Mouse (Mus musculus) CH12.LX (cell line): Measurements from ENCODE around the gene Myo1h. TPM values are rescaled to one million over a fixed set of nuclear protein-coding genes. Genes with fewer than 3 reads are reported as not detected.

Experiments used
- DNase-seq: peaks from one replicate; pipeline ENCODE4 v3.0.0-alpha.2; 2013; ENCODE audit errors: extremely low read depth
- H3K27ac ChIP-seq: 2 replicates; pipeline ENCODE4 v1.5.1; 2012; ENCODE audit warnings: low read depth, mild to moderate bottlenecking, control low read depth, moderate library complexity; ENCODE audit not compliant: insufficient read depth
- H3K27me3 ChIP-seq: replicated peaks from 2 replicates; pipeline ENCODE3; 2012; ENCODE audit warnings: inconsistent platforms
- H3K36me3 ChIP-seq, 2 experiments: replicated peaks in 1 of 2; 2 replicates each; pipeline versions ENCODE3 to v1.6.1; 2012; ENCODE audit warnings: inconsistent platforms in 1 of 2, low read length in 1 of 2, mild to moderate bottlenecking in 1 of 2, mixed read lengths in 1 of 2, moderate library complexity in 1 of 2; ENCODE audit not compliant: control insufficient read depth in 1 of 2, insufficient read depth in 1 of 2
- H3K4me1 ChIP-seq, 2 experiments: 2 replicates each; pipeline ENCODE4 v1.6.1; 2012; ENCODE audit warnings: inconsistent platforms in 1 of 2, moderate library complexity in 1 of 2; ENCODE audit not compliant: insufficient read depth in 2 of 2, control insufficient read depth in 1 of 2
- H3K4me2 ChIP-seq: 2 replicates; pipeline ENCODE4 v1.6.1; 2012; ENCODE audit warnings: low read depth, mild to moderate bottlenecking, control low read depth; ENCODE audit not compliant: poor library complexity, insufficient read depth, severe bottlenecking
- H3K4me3 ChIP-seq, 3 experiments: fragments of 150-350 bp in 1 of 3; sonication (generic) in 1 of 3; replicated peaks in 1 of 3; 2 replicates each; pipeline versions ENCODE3 to v1.5.1; 2011 to 2012; ENCODE audit warnings: low read depth in 2 of 3, low read length in 2 of 3, mild to moderate bottlenecking in 2 of 3, moderate library complexity in 2 of 3, control low read depth in 1 of 3, improper control_type of control experiment in 1 of 3, inconsistent platforms in 1 of 3, mixed read lengths in 1 of 3; ENCODE audit not compliant: poor library complexity in 1 of 3
- H3K79me2 ChIP-seq: replicated peaks from 2 replicates; pipeline ENCODE4 v1.6.1; 2012; ENCODE audit warnings: mild to moderate bottlenecking, moderate library complexity; ENCODE audit not compliant: control insufficient read depth, poor library complexity, insufficient read depth, severe bottlenecking; ENCODE audit errors: extremely low read depth
- H3K9ac ChIP-seq: 2 replicates; pipeline ENCODE4 v1.6.1; 2012; ENCODE audit warnings: low read depth, mild to moderate bottlenecking, control low read depth, moderate library complexity; ENCODE audit not compliant: insufficient read depth
- H3K9me3 ChIP-seq: replicated peaks from 2 replicates; pipeline ENCODE3; 2012; ENCODE audit warnings: low read length, inconsistent platforms, mixed read lengths
- BHLHE40 ChIP-seq: IDR thresholded peaks from 2 replicates; pipeline ENCODE4 v1.6.1; 2011; ENCODE audit warnings: mild to moderate bottlenecking, low read depth, low read length, improper control_type of control experiment
- CHD2 ChIP-seq: IDR thresholded peaks from 2 replicates; pipeline ENCODE4 v1.6.1; 2011; ENCODE audit warnings: low read length, improper control_type of control experiment
- CTCF ChIP-seq, 2 experiments: IDR thresholded peaks in 1 of 2; conservative IDR thresholded peaks in 1 of 2; 2 replicates each; pipeline ENCODE4 v1.5.1; 2011 to 2012; ENCODE audit warnings: low read depth in 2 of 2, low read length in 2 of 2, improper control_type of control experiment in 1 of 2, inconsistent platforms in 1 of 2, mild to moderate bottlenecking in 1 of 2, moderate library complexity in 1 of 2
- ELF1 ChIP-seq: IDR thresholded peaks from 2 replicates; pipeline ENCODE4 v1.6.1; 2014; ENCODE audit warnings: low read depth, mild to moderate bottlenecking, inconsistent platforms, low read length, improper control_type of control experiment
- GABPA ChIP-seq: IDR thresholded peaks from 2 replicates; pipeline ENCODE4 v1.6.1; 2012; ENCODE audit warnings: low read depth, low read length, improper control_type of control experiment, inconsistent platforms; ENCODE audit not compliant: insufficient replicate concordance
- HCFC1 ChIP-seq: IDR thresholded peaks from 2 replicates; pipeline ENCODE4 v1.6.1; 2012; ENCODE audit warnings: low read depth, mild to moderate bottlenecking, inconsistent platforms, low read length, improper control_type of control experiment
- JUND ChIP-seq: conservative IDR thresholded peaks from 2 replicates; pipeline ENCODE4 v1.6.1; 2011; ENCODE audit warnings: low read depth, low read length, improper control_type of control experiment
- MAFK ChIP-seq: IDR thresholded peaks from 2 replicates; pipeline ENCODE4 v1.6.1; 2011; ENCODE audit warnings: low read length, improper control_type of control experiment; ENCODE audit not compliant: insufficient replicate concordance
- MAX ChIP-seq: IDR thresholded peaks from 2 replicates; pipeline ENCODE4 v1.6.1; 2011; ENCODE audit warnings: low read length, improper control_type of control experiment
- MAZ ChIP-seq: IDR thresholded peaks from 2 replicates; pipeline ENCODE4 v1.6.1; 2012; ENCODE audit warnings: low read depth, mild to moderate bottlenecking, inconsistent platforms, low read length, improper control_type of control experiment, moderate library complexity
- MEF2A ChIP-seq: IDR thresholded peaks from 2 replicates; pipeline ENCODE4 v1.6.1; 2014; ENCODE audit warnings: low read depth, mild to moderate bottlenecking, inconsistent platforms, low read length, improper control_type of control experiment, borderline replicate concordance
- NELFE ChIP-seq: IDR thresholded peaks from 2 replicates; pipeline ENCODE4 v1.6.1; 2011; ENCODE audit warnings: low read depth, low read length, improper control_type of control experiment
- PAX5 ChIP-seq: IDR thresholded peaks from 2 replicates; pipeline ENCODE4 v1.6.1; 2012; ENCODE audit warnings: low read length, inconsistent platforms, mixed read lengths
- POLR2A ChIP-seq: IDR thresholded peaks from 2 replicates; pipeline ENCODE4 v1.6.1; 2011; ENCODE audit warnings: low read depth, mild to moderate bottlenecking, improper control_type of control experiment, low read length
- POLR2AphosphoS2 ChIP-seq: IDR thresholded peaks from 2 replicates; pipeline ENCODE4 v1.6.1; 2011; ENCODE audit warnings: low read depth, low read length, improper control_type of control experiment
- RAD21 ChIP-seq: IDR thresholded peaks from 2 replicates; pipeline ENCODE4 v1.6.1; 2011; ENCODE audit warnings: low read depth, mild to moderate bottlenecking, low read length, improper control_type of control experiment, moderate library complexity
- RCOR1 ChIP-seq: conservative IDR thresholded peaks from 2 replicates; pipeline ENCODE4 v1.6.1; 2012; ENCODE audit warnings: low read depth, mild to moderate bottlenecking, inconsistent platforms, low read length, improper control_type of control experiment
- SIN3A ChIP-seq: IDR thresholded peaks from 2 replicates; pipeline ENCODE4 v1.6.1; 2012; ENCODE audit warnings: low read length, improper control_type of control experiment, inconsistent platforms
- TBP ChIP-seq: conservative IDR thresholded peaks from 2 replicates; pipeline ENCODE4 v1.6.1; 2011; ENCODE audit warnings: low read depth, low read length, improper control_type of control experiment
- UBTF ChIP-seq: IDR thresholded peaks from 2 replicates; pipeline ENCODE4 v1.6.1; 2012; ENCODE audit warnings: low read depth, mild to moderate bottlenecking, inconsistent platforms, low read length, improper control_type of control experiment, moderate library complexity
- USF2 ChIP-seq: conservative IDR thresholded peaks from 2 replicates; pipeline ENCODE4 v1.6.1; 2011; ENCODE audit warnings: low read depth, low read length, improper control_type of control experiment
- ZKSCAN1 ChIP-seq: IDR thresholded peaks from 2 replicates; pipeline ENCODE4 v1.6.1; 2012; ENCODE audit warnings: low read depth, inconsistent platforms, low read length, improper control_type of control experiment, borderline replicate concordance
- ZMIZ1 ChIP-seq: IDR thresholded peaks from 2 replicates; pipeline ENCODE4 v1.6.1; 2012; ENCODE audit warnings: low read depth, mild to moderate bottlenecking, inconsistent platforms, low read length, improper control_type of control experiment
- ZNF384 ChIP-seq: IDR thresholded peaks from 2 replicates; pipeline ENCODE4 v1.6.1; 2012; ENCODE audit warnings: low read depth, low read length, improper control_type of control experiment, inconsistent platforms
- dilution Hi-C: fragments of 300-500 bp; cut with MboI; formaldehyde crosslinking; loops from 2 replicates; pipeline ENCODE4 v1.14.3; 2020; ENCODE audit warnings: low sequenced_read_pairs; ENCODE audit not compliant: extremely low pct_unique_long_range_greater_than_20kb, extremely low pct_ligation_motif_present
- in situ Hi-C: fragments of 300-500 bp; cut with MboI; formaldehyde crosslinking; loops from 3 replicates; pipeline ENCODE4 v1.14.3; 2019; ENCODE audit warnings: low sequenced_read_pairs, low pct_ligation_motif_present, low pct_unique_long_range_greater_than_20kb, mixed read lengths
- polyA plus RNA-seq: library from polyadenylated mRNA; unstranded; fragments of >175 nt; gene quantifications from 2 replicates; pipeline ENCODE4 v1.2.1, GENCODE M21; 2012; ENCODE audit warnings: low read depth; ENCODE audit not compliant: insufficient read length
- total RNA-seq, 2 experiments: library from RNA; depleted of rRNA; stranded (reverse); fragments of 300-350 nt in 1 of 2; fragments of >200 nt in 1 of 2; gene quantifications; 2 replicates each; pipeline ENCODE4 v1.2.3; 2012 to 2014

The Myo1h gene
- total and polyA plus RNA-seq, 3 experiments = 1.1 to 4.4 (median 1.8) TPM

DNA sequence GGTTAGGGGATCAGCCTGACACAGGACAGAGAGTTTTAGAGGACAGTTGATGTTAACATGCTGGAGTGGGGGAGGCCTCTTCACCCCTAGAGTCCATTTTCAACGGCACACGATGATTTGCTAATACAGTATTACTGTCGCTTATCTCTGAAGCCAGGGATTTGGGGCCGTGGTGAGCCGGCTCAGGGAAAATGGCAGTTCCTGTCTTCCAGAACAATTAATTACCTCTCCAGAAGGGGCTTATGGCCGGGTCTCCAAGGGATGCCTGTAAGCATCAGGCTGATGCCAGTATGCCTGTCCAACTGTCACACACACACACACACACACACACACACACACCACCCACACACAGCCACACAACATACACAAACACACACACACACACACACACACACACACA lies 6.6 kb upstream of the Myo1h start:
- Histone ChIP-seq H3K4me1 (peaks cover 0 to 17% of the 10 kb centered on the region in 2 experiments; a peak in 2 of 4 replicates), H3K79me2 (no peaks in the 10 kb centered on the region), H3K27ac (no peak overlapping the region), H3K4me3 (no peak overlapping the region), H3K27me3 (peaks cover 5% of the 10 kb centered on the region), H3K36me3 (no peaks in the 10 kb centered on the region), H3K4me2 (no peak overlapping the region), H3K9me3 (no peaks in the 10 kb centered on the region), H3K9ac (no peak overlapping the region)
- TF ChIP-seq CTCF (conservative IDR thresholded peaks at IDR 0.05 in 1 of 2, IDR thresholded peaks at IDR 0.05 in 1 of 2; ENCODE audit: low read depth in 2 of 2, low read length in 2 of 2) = no peak
- no peak for TF ChIP-seq BHLHE40
- no peak for TF ChIP-seq RCOR1
- no peak for TF ChIP-seq MAFK
- no peak for TF ChIP-seq TBP
- TF ChIP-seq ELF1 = no peak
- no peak for TF ChIP-seq MAZ
- no peak for TF ChIP-seq JUND
- TF ChIP-seq PAX5 = no peak
- TF ChIP-seq UBTF = no peak
- no peak for TF ChIP-seq ZMIZ1
- no peak for TF ChIP-seq MEF2A
- no peak for TF ChIP-seq HCFC1
- no peak for TF ChIP-seq ZNF384
- no peak for TF ChIP-seq POLR2AphosphoS2
- TF ChIP-seq USF2 = no peak
- no peak for TF ChIP-seq MAX
- TF ChIP-seq ZKSCAN1 = no peak
- no peak for TF ChIP-seq GABPA
- no peak for TF ChIP-seq SIN3A
- DNase-seq = no peak
- dilution Hi-C loops (no loop called here), in situ Hi-C loops (no loop called here)

DNA sequence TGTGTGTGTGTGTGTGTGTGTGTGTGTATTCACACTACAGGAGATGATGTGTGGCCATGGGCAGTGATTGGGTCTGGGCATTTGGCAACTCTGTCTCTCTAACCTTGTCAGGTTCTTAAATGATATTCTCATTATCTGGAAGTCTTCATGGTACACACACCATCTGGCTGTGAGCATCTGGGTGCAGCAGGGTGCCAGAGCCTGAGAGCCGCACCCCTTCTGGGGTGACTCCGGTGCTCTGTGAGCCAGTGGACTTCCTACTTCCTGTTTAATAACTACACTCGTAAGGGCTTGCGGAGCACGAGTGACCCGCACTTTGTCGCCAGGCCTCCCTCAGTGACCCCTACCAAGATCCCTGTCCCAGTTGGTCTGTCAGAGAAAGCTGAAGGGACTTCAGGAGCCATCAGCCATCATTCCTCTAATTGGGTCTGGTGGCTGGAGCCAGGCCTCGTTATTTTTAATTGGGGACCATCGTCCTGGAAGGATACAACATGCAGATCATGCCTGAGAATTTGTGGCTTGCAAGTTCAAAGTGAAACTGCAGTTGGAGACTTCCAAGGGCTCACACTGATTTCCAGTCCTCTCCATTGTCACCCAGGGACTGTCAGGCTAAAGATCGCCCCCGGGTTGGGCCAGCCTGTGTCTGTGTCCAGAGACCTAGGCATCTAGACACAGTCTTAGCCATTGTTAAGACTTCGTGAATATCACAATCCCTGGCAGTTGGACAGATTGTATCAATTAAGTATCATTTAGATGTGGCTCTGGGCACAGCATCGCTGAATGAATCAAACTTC lies 4.2 kb upstream of the Myo1h start:
- in situ Hi-C loops (no loop called here), dilution Hi-C loops (no loop called here)
- no peaks in the 10 kb centered on the region for H3K27me3 ChIP-seq
- no peak for DNase-seq
- TF ChIP-seq RAD21 = no peak
- TF ChIP-seq CHD2 = no peak
- TF ChIP-seq NELFE = no peak
- no peak for TF ChIP-seq ZMIZ1
- TF ChIP-seq POLR2A = no peak
- no peak for TF ChIP-seq PAX5
- TF ChIP-seq MAZ = no peak
- TF ChIP-seq RCOR1 = no peak
- TF ChIP-seq MEF2A = no peak
- TF ChIP-seq CTCF (conservative IDR thresholded peaks at IDR 0.05 in 1 of 2, IDR thresholded peaks at IDR 0.05 in 1 of 2; ENCODE audit: low read depth in 2 of 2, low read length in 2 of 2) = no peak
- no peak for TF ChIP-seq USF2
- TF ChIP-seq ZKSCAN1 = no peak
- TF ChIP-seq UBTF = no peak
- TF ChIP-seq POLR2AphosphoS2 = no peak
- H3K4me1 ChIP-seq = peaks cover 0 to 17% of the 10 kb centered on the region in 2 experiments; a peak in 2 of 4 replicates
- H3K4me2 ChIP-seq = peak overlapping the region; percentile 40; the same call in 1 of the 2 replicates
- no peaks in the 10 kb centered on the region for H3K36me3 ChIP-seq
- no peak overlapping the region for H3K4me3 ChIP-seq
- no peak overlapping the region for H3K9ac ChIP-seq
- H3K9me3 ChIP-seq = no peaks in the 10 kb centered on the region
- H3K27ac ChIP-seq = no peak overlapping the region
- H3K79me2 ChIP-seq = no peaks in the 10 kb centered on the region
